Mouse (Mus musculus): ENCODE results near the gene Arpc2.

GRCm38 (mm10) chr1:74239618-74240017 lies 3.7 kb downstream of the Arpc2 start:
- no peak for TF ChIP-seq POLR2A (IDR thresholded peaks at IDR 0.05; ENCODE audit: control insufficient read depth in 1 of 2, insufficient read depth in 1 of 2, low read depth in 1 of 2, low read length in 2 of 2, poor library complexity in 1 of 2)
- TF ChIP-seq EP300 (IDR thresholded peaks at IDR 0.05; ENCODE audit: low read depth in 1 of 2, low read length in 2 of 2): no peak
- no peak for TF ChIP-seq MAFK (IDR thresholded peaks at IDR 0.05; ENCODE audit: borderline replicate concordance, low read depth, low read length)

Data from MEL (cell line).